Mouse (Mus musculus): Measurements from ENCODE around the gene Hoxa3.

The Hoxa3 gene

DNA sequence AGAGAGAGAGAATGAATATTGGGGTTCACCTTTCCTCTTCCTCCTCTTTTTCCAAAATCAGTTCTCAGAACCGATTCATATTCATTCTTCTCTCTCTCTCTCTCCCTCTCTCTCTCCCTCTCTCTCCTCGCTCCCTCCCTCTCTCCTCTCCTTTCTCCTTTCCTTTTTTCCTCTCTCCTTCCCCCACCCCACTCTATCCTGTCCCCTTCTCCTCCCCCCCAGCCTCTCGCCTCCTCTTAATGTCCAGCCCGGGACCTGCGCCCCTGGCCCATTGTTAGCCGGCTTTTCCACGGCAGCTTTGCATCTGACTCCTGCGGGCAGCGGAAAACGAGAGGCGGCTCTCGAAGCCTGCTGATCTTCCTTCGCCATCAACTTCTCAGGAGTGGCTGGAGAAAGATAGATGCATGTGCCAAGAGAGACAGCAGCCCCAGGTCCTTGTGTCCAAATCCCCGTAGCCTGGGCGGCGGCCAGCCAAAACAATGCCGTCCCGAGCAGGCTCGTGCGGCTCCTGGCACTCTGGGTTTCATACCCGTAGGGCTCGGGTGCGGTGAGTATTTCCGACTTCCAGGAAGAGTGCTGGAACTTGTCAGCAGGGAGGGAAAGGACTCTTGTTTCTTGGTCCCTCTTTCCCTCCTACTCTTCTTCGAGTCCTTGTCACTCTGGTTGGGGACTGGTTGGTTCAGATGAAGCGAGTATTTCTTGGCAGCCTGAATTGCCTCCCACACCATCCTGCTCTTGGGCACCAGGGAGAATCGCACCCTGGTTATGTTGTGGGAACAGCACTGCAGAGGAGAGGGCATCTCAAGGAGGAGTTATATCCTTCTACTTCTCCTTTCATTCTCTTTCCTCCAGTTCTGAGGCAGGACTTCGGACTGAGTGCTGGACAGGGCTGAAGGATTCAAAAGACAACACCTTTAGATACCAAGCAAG lies 47.4 kb downstream of the Hoxa3 start:
- DNase-seq: peak; percentile 44 to 66

DNA sequence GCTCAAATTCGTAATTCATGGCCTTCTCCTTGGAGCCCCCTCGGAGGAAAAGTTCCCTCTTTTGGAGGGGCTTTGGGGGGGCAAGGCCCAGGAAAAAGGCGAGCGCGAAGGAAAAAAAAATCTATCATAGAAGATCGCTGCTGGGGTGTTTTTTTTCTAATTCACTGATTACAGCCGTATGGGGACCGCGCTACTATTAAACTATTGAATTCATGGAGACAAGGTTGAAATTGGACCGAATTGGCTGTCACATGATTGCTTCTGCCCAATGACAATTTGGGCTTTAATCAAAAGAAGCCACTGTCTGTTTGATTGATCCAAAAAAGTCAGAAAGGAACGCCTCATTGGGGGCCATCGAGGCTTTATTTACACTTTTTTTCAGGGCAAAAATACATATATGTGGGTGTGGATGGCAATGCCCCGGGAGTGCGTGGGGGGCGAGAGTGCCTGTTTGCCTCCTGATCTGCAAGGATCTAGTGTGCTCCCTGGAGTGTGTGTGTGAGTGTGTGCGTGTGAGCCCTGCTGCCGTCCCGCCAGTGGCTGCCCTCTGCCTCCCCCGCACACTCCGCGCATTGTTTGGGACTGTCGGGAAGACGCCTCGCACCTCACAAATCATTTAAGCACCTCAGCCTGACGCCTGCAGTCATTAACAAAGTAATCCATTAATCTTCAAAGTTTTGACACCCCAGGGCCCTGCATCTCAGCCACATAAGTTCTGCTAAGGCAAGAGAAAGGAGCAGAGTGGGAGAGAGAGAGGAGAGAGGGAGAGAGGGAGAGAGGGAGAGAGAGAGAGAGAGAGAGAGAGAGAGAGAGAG lies 48.3 kb downstream of the Hoxa3 start, which contains the start of gene Hoxa2:
Gene Hoxa2 (minus strand): TSS at position 206 of the 815 bp plus-strand sequence.
- DNase-seq: peak; percentile 21 to 55

DNA sequence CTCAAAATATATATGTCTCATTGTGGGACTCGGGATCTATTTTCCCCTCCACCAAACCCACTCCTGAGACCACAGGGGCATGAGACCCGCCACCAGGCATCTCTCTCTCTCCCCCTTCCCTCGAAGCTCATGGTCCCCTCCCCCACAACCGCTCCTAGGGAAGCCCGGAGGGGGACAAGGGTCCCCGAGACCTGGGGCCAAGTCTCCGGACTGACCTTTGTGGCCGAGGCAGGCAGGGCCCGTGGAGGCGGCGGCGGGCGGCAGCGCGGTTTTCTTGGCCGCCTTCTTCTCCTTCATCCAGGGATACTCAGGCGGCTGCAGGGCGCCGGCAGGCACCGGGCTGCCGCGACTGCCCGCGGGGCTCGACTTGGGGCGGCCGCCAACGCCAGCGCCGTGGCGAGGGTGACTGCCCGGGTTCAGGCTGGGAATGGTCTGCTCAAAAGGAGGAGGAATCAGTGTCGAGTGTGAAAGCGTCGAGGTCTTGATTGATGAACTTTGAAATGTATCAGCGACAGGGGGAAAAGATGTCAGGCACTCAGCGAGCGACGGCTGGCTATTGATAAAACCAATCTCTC lies 49.0 kb downstream of the Hoxa3 start:
- DNase-seq: peak; percentile 29 to 59

- DNase-seq: peak in 1 of 2 experiments; percentile 11
These were observed 49.6 kb downstream of the Hoxa3 start for GRCm38 (mm10) chr6:52163366-52164031.

DNA sequence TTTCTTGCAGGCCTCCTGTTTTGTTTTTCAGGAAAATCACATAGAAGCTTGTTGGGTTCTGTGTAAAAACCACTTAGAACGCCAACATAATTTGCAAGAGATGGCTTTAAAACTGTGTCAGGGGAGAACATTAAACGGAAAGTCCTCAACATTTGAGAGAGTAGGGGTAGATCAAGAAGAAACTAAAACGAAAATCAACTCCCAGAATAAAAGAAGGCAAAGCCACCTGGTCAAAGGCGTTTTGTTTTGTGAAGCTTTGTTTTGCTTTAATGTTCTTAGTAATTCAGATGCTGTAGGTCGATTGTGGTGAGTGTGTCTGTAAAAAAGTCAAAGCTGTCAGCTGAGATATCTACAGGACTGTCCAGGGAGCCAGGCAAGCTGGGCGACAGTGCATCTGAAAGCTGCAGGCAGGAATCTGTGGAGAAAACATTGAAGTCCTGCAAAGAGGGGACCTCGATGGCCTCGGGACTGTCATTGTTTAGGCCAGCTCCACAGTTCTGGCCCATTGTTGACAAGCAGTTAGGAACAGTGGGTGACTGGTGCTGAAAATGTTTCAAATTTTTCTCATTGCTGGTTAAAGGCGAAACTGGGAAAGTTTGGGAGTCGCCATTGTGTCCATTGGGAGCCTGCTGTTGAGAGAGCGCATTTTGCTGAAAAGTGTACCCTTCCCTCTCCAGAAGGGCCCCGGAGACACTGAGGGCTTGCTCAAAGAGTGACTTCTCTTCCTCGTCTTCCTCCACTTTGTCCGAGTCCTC lies 50.3 kb downstream of the Hoxa3 start:
- no peak for DNase-seq

- peak in 1 of 2 experiments; percentile 33 for DNase-seq
These were observed 51.1 kb downstream of the Hoxa3 start for GRCm38 (mm10) chr6:52162093-52162380.

DNA sequence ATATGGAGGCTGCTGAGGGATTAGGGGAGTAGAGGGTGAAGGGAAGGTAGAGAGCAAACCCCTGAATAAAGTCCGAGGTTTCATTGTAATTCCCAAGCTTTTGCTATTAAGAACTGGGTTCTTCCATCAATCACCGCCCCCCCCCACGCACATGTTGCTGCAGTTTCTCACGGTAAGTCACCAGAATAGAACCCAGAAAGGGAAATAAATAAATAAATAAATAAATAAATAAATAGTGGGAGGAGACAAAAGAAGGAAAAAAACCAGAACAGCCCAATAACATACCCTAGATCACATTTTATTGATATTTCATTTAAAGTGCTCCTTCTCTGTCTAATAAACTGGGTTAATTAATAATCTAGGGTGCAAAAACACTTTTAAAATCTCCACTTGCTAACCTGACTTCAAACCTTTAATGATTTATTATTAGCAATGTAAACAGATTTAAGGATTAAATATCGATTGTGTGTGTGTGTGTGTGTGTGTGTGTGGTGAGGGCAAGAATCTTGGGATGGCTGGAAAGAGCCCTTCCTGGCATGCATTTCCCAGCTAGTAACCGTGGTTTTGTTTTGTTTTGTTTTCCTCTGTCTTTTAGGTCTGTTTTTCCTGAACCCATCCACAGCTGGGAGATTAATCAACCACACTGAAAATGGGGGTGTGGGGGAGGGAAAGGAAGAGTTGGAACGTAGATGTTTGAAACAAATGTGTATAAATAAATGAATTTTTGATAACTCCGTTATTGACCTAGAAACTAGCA lies 51.6 kb downstream of the Hoxa3 start:
- peak in 1 of 2 experiments; percentile 23 for DNase-seq

DNA sequence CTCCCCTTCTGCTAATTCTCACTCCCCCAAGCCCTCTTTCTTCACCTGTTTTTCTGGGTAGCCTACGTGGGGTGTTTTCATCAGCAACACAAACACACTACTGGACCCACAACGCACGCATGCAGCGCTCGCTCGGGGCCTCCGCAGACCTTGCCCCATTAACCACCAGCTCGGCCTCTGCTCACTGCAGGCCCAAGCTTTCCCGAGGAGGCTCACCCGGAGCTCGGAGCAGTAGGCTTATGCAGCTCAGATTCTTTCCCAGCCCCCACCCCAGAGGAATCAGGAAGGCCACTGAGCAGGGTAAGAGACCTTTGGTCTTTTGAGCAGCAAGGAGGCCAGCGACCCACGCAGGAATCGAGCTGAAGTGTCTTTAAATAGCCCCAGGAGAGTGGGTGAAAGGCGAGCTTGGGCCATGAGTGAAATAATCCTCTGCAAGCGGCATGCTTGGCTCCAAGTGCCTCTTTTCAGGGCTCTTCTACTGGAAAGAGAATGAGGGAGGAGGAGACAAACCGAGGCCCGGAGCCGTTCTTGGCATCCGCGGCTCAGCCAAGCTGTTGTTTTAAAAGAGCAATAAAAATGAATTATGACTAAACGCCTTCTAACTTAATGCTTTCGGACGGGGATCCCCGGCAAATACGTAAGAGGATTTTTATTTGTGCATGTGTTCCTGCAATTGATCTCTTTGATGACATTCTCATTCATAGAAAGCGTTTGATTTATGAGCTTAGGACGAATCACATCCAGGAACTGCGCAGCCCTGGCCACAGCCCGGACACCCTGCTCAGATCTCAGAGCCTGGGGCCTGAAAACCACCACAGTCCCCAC lies 52.4 kb downstream of the Hoxa3 start:
- DNase-seq: peak; percentile 75 to 90

DNA sequence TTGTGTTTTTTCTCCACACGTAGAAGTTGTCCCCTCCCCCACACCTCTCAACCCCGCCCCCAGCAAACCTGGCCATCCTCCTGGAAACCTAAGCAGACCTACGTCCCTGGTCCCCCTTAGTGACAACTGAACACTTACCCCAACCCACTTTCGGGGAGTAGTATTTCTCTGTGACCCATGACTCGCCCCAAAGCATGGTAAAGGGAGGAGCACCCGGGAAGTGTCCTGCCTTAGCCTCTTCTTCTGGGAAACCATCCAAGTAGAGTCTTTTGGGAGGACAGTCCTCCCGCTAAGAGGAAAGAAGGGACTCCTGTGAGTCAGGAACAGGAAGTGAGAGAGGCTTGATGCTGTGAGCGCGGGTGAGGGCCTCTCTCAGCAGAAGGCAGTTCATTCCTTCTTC lies 53.2 kb downstream of the Hoxa3 start:
- peak; percentile 33 to 67 for DNase-seq

DNA sequence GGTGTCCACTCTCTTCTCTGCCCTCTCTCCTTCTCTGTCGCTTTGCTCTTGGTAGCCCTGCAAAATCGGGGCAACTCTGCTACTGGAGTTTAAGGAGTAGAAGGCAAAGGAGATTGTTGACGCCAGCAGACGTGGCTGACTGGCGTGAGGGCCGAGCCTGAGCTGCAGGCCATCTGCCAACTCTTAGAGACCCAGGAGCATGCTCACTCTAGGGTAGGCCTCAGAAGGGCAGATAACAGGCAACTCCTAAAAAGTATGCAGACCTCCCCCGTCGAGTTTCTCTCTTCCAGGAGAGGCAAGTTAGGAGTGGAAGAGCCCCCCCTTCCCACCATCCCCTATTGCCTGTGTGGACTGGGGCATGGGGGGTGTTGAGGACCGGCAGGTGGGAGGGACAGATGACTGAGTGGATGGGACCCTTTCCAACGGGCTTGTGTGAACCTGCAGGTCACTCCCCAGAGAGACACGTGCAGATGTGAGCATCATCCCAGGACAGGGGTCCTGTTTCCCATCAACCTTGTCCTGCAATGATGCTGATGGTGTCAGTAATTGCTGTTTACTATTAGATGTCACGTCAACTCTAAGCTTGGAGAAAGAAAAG lies 53.9 kb downstream of the Hoxa3 start:
- DNase-seq: peak; percentile 64 to 77

DNA sequence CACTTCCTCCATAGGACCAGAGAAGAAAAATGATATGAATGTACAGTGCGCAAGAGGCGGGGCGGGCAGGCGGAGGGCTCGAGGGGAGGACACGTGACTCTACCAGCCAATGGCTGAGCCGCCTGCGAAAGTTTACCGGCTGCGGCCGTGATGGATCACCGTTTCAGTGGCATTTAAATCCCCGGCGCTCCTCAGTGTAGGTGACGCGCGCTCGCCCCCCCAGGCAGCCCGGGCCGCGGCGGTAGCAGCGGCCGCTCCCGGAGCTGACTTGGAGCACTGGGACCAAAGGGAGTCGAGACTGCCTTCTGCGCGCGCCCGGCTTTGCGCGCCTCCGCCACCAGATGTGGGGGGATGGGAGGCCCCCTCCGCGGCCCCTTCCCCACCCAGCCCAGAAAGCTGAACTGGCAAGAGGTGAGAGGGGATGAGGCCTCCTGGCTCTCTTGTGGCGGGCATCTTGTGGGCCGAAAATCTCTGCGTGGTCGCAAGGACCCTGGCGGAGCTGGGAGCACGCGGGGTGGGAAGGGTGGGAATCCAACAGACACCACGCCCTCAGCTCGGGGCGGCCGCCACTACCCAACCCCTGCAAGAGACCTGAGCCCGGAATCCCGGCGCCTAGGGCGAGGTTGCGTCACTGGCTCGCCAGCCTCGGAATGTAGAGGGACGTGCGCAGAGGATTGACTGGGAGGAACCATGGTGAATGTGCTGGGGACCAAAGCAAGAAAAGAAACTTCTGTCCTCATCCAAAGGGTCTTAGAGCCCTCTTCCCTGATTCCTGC lies 54.7 kb downstream of the Hoxa3 start, which contains the start of gene Hoxa1:
Gene Hoxa1 (minus strand): TSS at position 42 of the 776 bp plus-strand sequence.
- DNase-seq: peak; percentile 91 to 96

- no peak for DNase-seq
These were observed 55.5 kb downstream of the Hoxa3 start for GRCm38 (mm10) chr6:52157466-52158275.

DNA sequence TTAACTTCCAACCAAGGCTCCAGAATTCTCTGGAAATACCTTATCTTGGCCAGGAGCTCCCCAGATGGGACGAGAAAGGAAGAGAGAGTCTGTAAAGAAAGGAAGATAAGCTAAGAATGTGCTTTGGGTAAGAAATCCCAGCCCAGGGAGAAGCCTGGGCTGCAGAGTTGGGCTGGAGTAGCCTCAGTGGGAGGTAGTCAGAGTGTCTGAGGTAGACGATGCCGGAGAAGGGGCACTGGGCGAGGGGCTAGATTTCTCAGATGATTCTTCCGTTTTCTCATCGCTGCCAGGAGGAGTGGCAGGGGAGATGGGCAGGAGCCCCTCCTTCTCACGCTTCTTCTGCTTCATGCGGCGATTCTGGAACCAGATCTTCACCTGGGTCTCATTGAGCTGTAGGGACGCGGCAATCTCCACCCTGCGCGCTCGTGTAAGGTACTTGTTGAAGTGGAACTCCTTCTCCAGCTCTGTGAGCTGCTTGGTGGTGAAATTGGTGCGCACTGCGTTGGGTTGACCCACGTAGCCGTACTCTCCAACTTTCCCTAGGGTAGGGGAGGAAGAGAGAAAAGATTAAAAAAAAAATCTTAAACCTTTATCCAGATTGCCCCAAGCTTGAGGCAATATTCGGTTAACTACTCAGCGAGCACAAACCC lies 56.5 kb downstream of the Hoxa3 start:
- DNase-seq: no peak

DNA sequence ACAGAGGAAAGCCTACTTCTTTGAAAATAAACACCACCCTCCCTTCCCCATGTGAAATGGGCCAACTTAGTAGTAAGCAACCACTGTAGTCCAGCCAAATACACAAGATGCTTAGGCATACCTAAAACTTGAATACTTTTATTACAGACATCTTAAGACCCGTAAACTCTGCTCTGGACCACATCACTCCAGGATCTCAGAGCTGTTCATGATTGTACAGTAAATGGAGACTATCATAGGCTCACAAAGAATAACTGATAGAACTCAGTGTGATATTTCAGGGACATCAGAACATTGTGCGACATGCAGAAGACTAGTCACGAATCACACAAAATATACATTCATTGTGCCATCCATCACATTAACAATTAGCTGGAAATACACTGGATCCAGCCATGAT lies 57.7 kb downstream of the Hoxa3 start:
- DNase-seq: no peak

GRCm38 (mm10) chr6:52154044-52154443 lies 59.1 kb downstream of the Hoxa3 start:
- no peak for DNase-seq

DNA sequence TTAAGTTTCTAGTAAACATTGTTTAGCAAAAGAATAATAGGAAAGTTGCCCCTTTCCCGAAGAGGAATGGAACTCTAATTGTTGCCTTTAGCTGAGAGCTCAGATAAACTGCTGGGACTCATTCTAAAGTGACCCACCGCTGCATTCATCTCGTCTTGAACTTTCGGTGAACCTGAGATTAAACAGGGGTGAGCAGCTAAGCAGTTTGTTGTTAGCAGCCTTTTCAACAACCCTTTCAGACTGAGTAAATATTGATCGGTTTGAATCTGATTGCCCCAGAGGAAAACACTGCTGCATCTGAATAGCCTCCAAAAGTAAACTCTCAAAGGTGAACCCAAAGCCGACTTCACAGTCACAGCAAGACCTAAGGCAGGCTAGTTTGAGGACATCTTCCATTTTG lies 59.9 kb downstream of the Hoxa3 start:
- no peak for DNase-seq

Measured in kidney, postnatal 25 days (tissue).